Mouse (Mus musculus) stomach, embryonic 16.5 days (tissue): ENCODE data around the gene Pepd. TPM values are rescaled to one million over a fixed set of nuclear protein-coding genes. Genes with fewer than 3 reads are reported as not detected.

Experiments
- ATAC-seq: fragments of 200-750 bp; cut with Nextera tagmentation; 2 replicates; pipeline ENCODE4 v1.8.0; 2017; ENCODE audit warnings: moderate number of reproducible peaks, moderate TSS enrichment; ENCODE audit not compliant: insufficient read depth, low FRiP score
- H3K27ac ChIP-seq: fragments of 300-500 bp; sonication (generic); 2 replicates; pipeline ENCODE4 v1.5.1; 2014; ENCODE audit warnings: low read length
- H3K27me3 ChIP-seq: fragments of 300-500 bp; sonication (generic); 2 replicates; pipeline ENCODE4 v1.6.1; 2014; ENCODE audit warnings: low read length, control low read depth, mixed read lengths; ENCODE audit not compliant: control insufficient read depth, insufficient read depth
- H3K36me3 ChIP-seq: fragments of 300-500 bp; sonication (generic); 2 replicates; pipeline ENCODE4 v1.6.1; 2014; ENCODE audit warnings: low read length; ENCODE audit not compliant: control insufficient read depth, insufficient read depth
- H3K4me1 ChIP-seq: fragments of 300-500 bp; sonication (generic); 2 replicates; pipeline ENCODE4 v1.6.1; 2014; ENCODE audit warnings: low read length, control low read depth, mixed read lengths; ENCODE audit not compliant: control insufficient read depth, insufficient read depth
- H3K4me2 ChIP-seq: fragments of 300-500 bp; sonication (generic); 2 replicates; pipeline ENCODE4 v1.6.1; 2014; ENCODE audit warnings: low read depth, low read length, mixed read lengths
- H3K4me3 ChIP-seq: fragments of 300-500 bp; sonication (generic); replicated peaks from 2 replicates; pipeline ENCODE4 v1.5.1; 2014; ENCODE audit warnings: mild to moderate bottlenecking, low read length
- H3K9ac ChIP-seq: fragments of 300-500 bp; sonication (generic); 2 replicates; pipeline ENCODE4 v1.6.1; 2014; ENCODE audit warnings: low read length
- H3K9me3 ChIP-seq: fragments of 300-500 bp; sonication (generic); replicated peaks from 2 replicates; pipeline ENCODE4 v1.6.1; 2016; ENCODE audit warnings: low read length, control low read depth; ENCODE audit not compliant: control insufficient read depth
- WGBS: fragments of 180-500 bp; shearing (Covaris S2); extraction: QIAGEN DNeasy Blood & Tissue Kit; methylation state at CpG from one replicate; pipeline ENCODE4 v1.1.7; 2014; 5-methylcytosine and 5-hydroxymethylcytosine counted together
- polyA plus RNA-seq: library from polyadenylated mRNA; unstranded; fragments of >200 nt; fragmentation: Nextera tagmentation; extraction: Ambion mirVana; gene quantifications from 2 replicates; pipeline ENCODE4 v1.2.1, GENCODE M21; 2015

Gene Pepd
- polyA plus RNA-seq, 1 experiment from 2014 or later: 66.9 TPM

GRCm38 (mm10) chr7:34939262-34939951, 27.2 kb downstream of the Pepd start:
- H3K4me3 ChIP-seq: no peak overlapping the region
- 0 out of 2 replicates have a peak, but pooled peaks cover 8% of the 10 kb centered on the region for H3K4me1 ChIP-seq
- H3K9me3 ChIP-seq: peaks cover 5% of the 10 kb centered on the region; the same call in 1 of the 2 replicates
- ATAC-seq: peak; percentile 57
- H3K9ac ChIP-seq: no peak overlapping the region; the same call in 1 of the 2 replicates
- peaks cover 18% of the 10 kb centered on the region for H3K36me3 ChIP-seq
- WGBS: 49% methylated on average over 14 of the region's 14 CpGs
- no peak overlapping the region for H3K27ac ChIP-seq
- no peak overlapping the region for H3K4me2 ChIP-seq
- H3K27me3 ChIP-seq: no peaks in the 10 kb centered on the region

DNA sequence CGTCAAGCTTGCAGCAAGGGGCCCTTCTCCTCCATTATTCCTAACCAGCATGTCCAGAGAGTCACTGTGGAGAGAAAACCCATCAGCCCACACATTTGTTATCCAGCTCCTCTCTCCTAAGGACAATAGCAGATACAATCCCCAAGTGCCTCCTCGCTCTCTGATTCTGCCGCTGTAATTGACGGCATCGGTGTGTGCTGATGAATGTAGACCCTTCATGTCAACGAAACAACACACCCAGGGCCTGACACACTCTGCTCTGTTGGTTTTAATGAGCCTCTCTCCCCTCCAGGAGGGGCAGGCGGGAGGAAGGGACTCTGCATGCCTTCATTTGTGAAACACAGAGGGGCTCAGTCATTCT, 27.8 kb downstream of the Pepd start:
- Histone ChIP-seq H3K4me3 (no peak overlapping the region), H3K27me3 (no peaks in the 10 kb centered on the region), H3K27ac (no peak overlapping the region), H3K9ac (no peak overlapping the region), H3K4me2 (no peak overlapping the region), H3K36me3 (peaks cover 18% of the 10 kb centered on the region), H3K9me3 (peaks cover 5% of the 10 kb centered on the region; the same call in 1 of the 2 replicates), H3K4me1 (0 out of 2 replicates have a peak, but pooled peaks cover 8% of the 10 kb centered on the region)
- ATAC-seq: no peak
- 67% methylated on average over 7 of the region's 7 CpGs for WGBS

GRCm38 (mm10) chr7:34943581-34944123, 31.5 kb downstream of the Pepd start:
- no peaks in the 10 kb centered on the region for H3K36me3 ChIP-seq
- no peak overlapping the region for H3K4me3 ChIP-seq
- 0 out of 2 replicates have a peak, but pooled peaks cover 5% of the 10 kb centered on the region for H3K4me1 ChIP-seq
- 55% methylated on average over 4 of the region's 4 CpGs for WGBS
- no peak overlapping the region for H3K27ac ChIP-seq
- H3K4me2 ChIP-seq: no peak overlapping the region
- no peak overlapping the region for H3K9ac ChIP-seq
- ATAC-seq: no peak
- H3K27me3 ChIP-seq: no peaks in the 10 kb centered on the region
- no peaks in the 10 kb centered on the region for H3K9me3 ChIP-seq

GRCm38 (mm10) chr7:34946269-34946925, 34.2 kb downstream of the Pepd start:
- Histone ChIP-seq H3K27ac (no peak overlapping the region), H3K4me2 (no peak overlapping the region), H3K9ac (no peak overlapping the region), H3K9me3 (no peaks in the 10 kb centered on the region), H3K36me3 (no peaks in the 10 kb centered on the region), H3K4me3 (no peak overlapping the region), H3K4me1 (no peaks in the 10 kb centered on the region), H3K27me3 (no peaks in the 10 kb centered on the region)
- WGBS: 92% methylated on average over 7 of the region's 7 CpGs
- ATAC-seq: no peak

DNA sequence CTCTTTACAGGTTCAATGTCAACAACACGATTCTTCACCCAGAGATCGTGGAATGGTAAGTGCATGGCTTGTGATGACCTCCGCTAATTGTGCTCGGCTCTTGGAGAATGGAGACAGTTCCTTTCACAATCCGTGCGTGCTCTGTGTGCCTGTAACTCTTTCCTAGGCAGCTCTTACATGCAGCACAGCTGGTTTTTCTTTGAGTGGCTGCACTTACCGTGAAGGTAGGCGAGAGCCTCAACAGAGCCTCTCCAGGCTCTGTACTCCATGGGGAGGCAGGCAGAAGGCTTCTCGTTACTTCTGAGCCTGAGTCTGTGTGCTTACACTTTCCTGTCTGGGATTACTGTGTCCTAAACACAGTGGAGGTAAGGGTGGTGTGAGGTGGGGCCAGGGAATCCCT, 42.4 kb downstream of the Pepd start:
- Histone ChIP-seq H3K4me3 (no peak overlapping the region), H3K4me2 (no peak overlapping the region), H3K27ac (no peak overlapping the region), H3K4me1 (no peaks in the 10 kb centered on the region), H3K9me3 (no peaks in the 10 kb centered on the region), H3K27me3 (no peaks in the 10 kb centered on the region), H3K9ac (no peak overlapping the region), H3K36me3 (no peaks in the 10 kb centered on the region)
- ATAC-seq: no peak
- 84% methylated on average over 9 of the region's 9 CpGs for WGBS

GRCm38 (mm10) chr7:34955295-34955694, 43.1 kb downstream of the Pepd start:
- Histone ChIP-seq H3K9ac (no peak overlapping the region), H3K4me1 (no peaks in the 10 kb centered on the region), H3K27ac (no peak overlapping the region), H3K9me3 (no peaks in the 10 kb centered on the region), H3K4me2 (no peak overlapping the region), H3K27me3 (no peaks in the 10 kb centered on the region), H3K36me3 (no peaks in the 10 kb centered on the region), H3K4me3 (no peak overlapping the region)
- WGBS: 86% methylated on average over 3 of the region's 3 CpGs
- ATAC-seq: no peak

DNA sequence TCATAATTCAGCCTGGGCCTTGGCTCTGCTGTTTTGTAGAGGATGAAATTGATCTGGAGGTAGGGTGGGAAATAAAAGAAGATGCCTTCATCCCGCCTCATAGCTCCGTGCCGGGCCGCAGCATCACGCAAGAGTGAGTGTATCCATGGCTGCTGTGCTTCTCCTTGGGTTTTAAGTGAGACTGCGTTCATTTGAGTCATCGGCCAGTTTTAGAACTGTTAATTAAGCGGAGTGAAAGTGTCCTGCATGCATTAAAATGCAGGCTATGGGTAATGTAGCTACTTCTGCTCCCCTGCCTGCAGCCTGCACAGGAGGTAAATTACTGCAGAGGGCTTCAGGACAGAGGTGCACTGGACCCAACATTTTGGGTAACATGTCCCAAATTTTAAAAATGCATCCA, 45.0 kb downstream of the Pepd start:
- Histone ChIP-seq H3K36me3 (no peaks in the 10 kb centered on the region), H3K9ac (no peak overlapping the region), H3K4me1 (no peaks in the 10 kb centered on the region), H3K9me3 (no peaks in the 10 kb centered on the region), H3K4me3 (no peak overlapping the region), H3K27ac (no peak overlapping the region), H3K27me3 (no peaks in the 10 kb centered on the region), H3K4me2 (no peak overlapping the region)
- WGBS: 95% methylated on average over 8 of the region's 8 CpGs
- ATAC-seq: no peak

DNA sequence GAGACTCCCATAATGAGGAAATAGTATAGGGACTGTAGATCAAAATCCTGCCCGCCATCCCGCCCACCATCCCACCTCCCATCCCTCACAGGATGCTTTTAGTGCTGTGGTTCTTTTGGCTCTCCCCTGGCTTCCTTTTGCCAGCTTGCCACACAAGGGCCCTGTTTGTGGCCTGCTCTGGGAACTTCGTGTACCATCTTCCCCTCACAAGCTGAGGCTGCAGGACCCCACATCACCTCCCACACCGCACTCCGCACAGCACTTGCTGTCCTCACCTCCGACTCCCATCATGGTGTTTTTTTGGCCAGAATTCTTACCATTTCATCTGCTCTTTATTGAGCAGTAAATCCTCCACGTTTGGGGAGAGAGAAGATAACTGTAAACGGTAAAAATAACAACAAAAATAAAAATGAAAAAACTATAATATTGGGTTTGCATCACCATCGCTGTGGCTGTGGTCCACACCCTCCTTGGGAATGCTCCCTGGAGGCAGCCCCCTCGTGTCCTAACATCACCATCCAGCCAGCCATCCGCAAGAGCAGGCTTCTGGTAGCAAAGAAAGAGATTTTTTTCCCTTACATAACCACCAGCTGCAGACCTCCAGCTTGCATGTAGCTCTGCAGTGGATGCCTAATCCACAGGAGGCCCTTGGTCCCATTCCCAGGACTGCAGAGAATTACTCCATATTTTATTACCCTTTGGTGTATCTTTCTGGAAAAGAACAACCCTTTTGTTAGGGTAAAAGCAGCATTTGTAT, 51.9 kb downstream of the Pepd start:
- H3K4me1 ChIP-seq: no peaks in the 10 kb centered on the region
- no peak for ATAC-seq
- no peak overlapping the region for H3K27ac ChIP-seq
- 83% methylated on average over 11 of the region's 11 CpGs for WGBS
- no peaks in the 10 kb centered on the region for H3K36me3 ChIP-seq
- H3K4me2 ChIP-seq: no peak overlapping the region
- H3K4me3 ChIP-seq: no peak overlapping the region
- no peaks in the 10 kb centered on the region for H3K27me3 ChIP-seq
- no peak overlapping the region for H3K9ac ChIP-seq
- H3K9me3 ChIP-seq: no peaks in the 10 kb centered on the region

- Histone ChIP-seq H3K4me1 (no peaks in the 10 kb centered on the region), H3K36me3 (no peaks in the 10 kb centered on the region), H3K9me3 (no peaks in the 10 kb centered on the region), H3K9ac (no peak overlapping the region), H3K27me3 (no peaks in the 10 kb centered on the region), H3K4me3 (no peak overlapping the region), H3K4me2 (no peak overlapping the region), H3K27ac (no peak overlapping the region)
- 52% methylated on average over 3 of the region's 3 CpGs for WGBS
- ATAC-seq: peak; percentile 21; the same call in 1 of the 2 replicates
Measured at GRCm38 (mm10) chr7:34967362-34967761, 55.2 kb downstream of the Pepd start.
